Mouse (Mus musculus): Measurements from ENCODE around the gene Mdm2. TPM values are rescaled to one million over a fixed set of nuclear protein-coding genes. Genes with fewer than 3 reads are reported as not detected.

The Mdm2 gene
- total and polyA plus RNA-seq, 3 experiments = 24.5 to 51.8 (median 50.1) TPM

DNA sequence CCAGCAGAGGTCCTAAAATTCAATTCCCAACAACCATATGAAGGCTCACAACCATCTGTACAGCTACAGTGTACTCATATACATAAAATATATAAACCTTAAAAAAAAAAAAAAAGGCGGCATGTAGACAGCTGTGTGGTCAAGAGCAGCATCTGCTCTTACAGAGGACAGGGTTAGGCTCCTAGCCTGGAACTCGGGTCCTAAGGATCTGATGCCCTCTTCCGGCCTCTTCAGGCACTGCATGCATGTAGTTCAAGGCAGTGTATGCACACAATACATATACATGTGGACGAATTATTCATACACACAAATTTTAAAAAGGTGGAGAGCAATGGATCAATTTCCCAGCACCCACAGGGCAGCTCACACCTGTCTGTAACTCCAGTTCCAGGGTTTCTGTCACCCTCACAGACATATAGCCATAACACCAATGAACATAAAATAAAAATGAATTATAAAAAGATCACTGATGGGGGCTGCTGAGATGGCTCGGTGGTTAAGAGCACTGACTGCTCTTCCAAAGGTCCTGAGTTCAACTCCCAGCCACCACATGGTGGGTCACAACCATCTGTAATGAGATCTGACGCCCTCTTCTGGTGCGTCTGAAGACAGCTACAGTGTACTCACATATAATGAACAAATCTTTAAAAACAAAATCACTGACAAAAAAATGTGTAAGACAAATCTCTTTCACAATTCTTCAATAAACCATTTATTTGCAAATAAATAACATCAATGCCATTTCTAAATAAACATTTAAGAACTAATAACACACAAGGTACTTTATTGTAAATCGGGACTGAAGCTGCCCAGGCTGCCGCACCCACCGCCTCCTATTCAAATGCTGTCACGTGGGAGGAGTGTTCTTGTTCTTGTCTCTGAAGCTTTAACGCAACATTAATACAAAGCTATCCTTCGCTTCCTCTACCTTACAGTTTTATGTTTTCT is 22.1 kb downstream of the Mdm2 start:
- DNase-seq = no peak
- Histone ChIP-seq H3K27me3 (ENCODE audit: control insufficient read depth, insufficient read depth, low read length) (no peaks in the 10 kb centered on the region), H3K79me2 (replicated peaks; ENCODE audit: control insufficient read depth, insufficient read depth, low read length) (no peaks in the 10 kb centered on the region), H3K4me1 (ENCODE audit: control insufficient read depth, insufficient read depth, low read length) (no peaks in the 10 kb centered on the region), H3K9ac (ENCODE audit: low read depth, low read length) (no peak overlapping the region), H3K36me3 (ENCODE audit: control insufficient read depth, insufficient read depth, low read length) (peaks cover 3% of the 10 kb centered on the region), H3K27ac (no peak overlapping the region), H3K4me3 (no peak overlapping the region)
- TF ChIP-seq POLR2A (IDR thresholded peaks at IDR 0.05; ENCODE audit: insufficient read depth, low read depth, low read length) (no peak), EP300 (IDR thresholded peaks at IDR 0.05; ENCODE audit: insufficient read depth, low read depth, low read length) (no peak), CTCF (IDR thresholded peaks at IDR 0.05) (peak; percentile 57)
- 88% methylated on average over 13 of the region's 13 CpGs for WGBS
- intact Hi-C loops (cut with DNase I) = no loop called here

DNA sequence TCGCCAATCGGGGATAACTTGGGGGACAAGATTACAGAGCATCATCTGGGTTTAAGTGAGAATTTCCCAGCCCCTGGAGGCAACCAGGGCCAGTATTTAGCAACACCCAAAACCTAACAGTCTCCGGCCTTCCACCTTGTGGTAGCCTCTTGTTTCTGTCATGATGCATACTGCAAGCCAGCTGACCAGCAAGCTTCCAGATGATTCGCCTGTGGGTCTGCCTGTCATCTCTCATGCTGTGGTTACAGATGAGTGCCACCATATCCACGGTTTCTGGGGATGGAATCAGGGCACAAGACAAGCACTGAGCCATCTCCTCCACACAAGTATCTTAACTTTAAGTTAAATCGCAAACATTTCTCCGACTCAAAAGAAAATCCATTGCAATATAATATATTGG is 23.0 kb downstream of the Mdm2 start:
- peaks cover 3% of the 10 kb centered on the region for H3K36me3 ChIP-seq (ENCODE audit: control insufficient read depth, insufficient read depth, low read length)
- WGBS = 87% methylated on average over 7 of the region's 7 CpGs
- no peak for DNase-seq

DNA sequence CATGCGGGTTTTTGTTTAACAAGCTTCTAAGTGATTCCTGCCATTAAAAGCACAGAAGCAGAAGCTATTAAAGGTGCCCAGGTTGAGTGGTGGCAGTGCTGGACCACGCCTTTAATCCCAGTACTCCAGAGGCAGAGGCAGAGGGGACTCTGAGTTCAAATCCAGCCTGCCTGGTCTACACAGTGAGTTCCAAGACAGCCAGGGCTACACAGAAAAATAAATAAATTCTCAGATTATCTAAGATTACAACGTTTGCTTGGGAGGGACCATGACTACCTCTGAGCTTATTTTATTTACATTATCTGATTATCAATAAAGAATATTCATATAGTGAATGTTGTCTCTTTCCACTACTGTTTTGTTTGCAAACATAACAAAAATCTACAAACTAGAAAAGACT is 23.5 kb downstream of the Mdm2 start:
- H3K27ac ChIP-seq = no peak overlapping the region
- no peak overlapping the region for H3K9ac ChIP-seq (ENCODE audit: low read depth, low read length)
- 72% methylated on average over 3 of the region's 3 CpGs for WGBS
- no peaks in the 10 kb centered on the region for H3K4me1 ChIP-seq (ENCODE audit: control insufficient read depth, insufficient read depth, low read length)
- peaks cover 3% of the 10 kb centered on the region for H3K36me3 ChIP-seq (ENCODE audit: control insufficient read depth, insufficient read depth, low read length)
- no peak for DNase-seq
- TF ChIP-seq EP300 (IDR thresholded peaks at IDR 0.05; ENCODE audit: insufficient read depth, low read depth, low read length) (no peak), POLR2A (IDR thresholded peaks at IDR 0.05; ENCODE audit: insufficient read depth, low read depth, low read length) (no peak), CTCF (IDR thresholded peaks at IDR 0.05) (no peak)
- intact Hi-C loops (cut with DNase I) = no loop called here
- H3K79me2 ChIP-seq (replicated peaks; ENCODE audit: control insufficient read depth, insufficient read depth, low read length) = no peaks in the 10 kb centered on the region
- H3K4me3 ChIP-seq = no peak overlapping the region
- H3K27me3 ChIP-seq (ENCODE audit: control insufficient read depth, insufficient read depth, low read length) = no peaks in the 10 kb centered on the region

More for the DNA sequence above, 23.0 kb downstream of the Mdm2 start:
- no peak for TF ChIP-seq EP300 (IDR thresholded peaks at IDR 0.05; ENCODE audit: insufficient read depth, low read depth, low read length)
- TF ChIP-seq CTCF (IDR thresholded peaks at IDR 0.05) = no peak
- TF ChIP-seq POLR2A (IDR thresholded peaks at IDR 0.05; ENCODE audit: insufficient read depth, low read depth, low read length) = no peak
- Histone ChIP-seq H3K4me1 (ENCODE audit: control insufficient read depth, insufficient read depth, low read length) (no peaks in the 10 kb centered on the region), H3K27me3 (ENCODE audit: control insufficient read depth, insufficient read depth, low read length) (no peaks in the 10 kb centered on the region), H3K4me3 (no peak overlapping the region), H3K79me2 (replicated peaks; ENCODE audit: control insufficient read depth, insufficient read depth, low read length) (no peaks in the 10 kb centered on the region), H3K27ac (no peak overlapping the region), H3K9ac (ENCODE audit: low read depth, low read length) (no peak overlapping the region)
- intact Hi-C loops (cut with DNase I) = no loop called here

DNA sequence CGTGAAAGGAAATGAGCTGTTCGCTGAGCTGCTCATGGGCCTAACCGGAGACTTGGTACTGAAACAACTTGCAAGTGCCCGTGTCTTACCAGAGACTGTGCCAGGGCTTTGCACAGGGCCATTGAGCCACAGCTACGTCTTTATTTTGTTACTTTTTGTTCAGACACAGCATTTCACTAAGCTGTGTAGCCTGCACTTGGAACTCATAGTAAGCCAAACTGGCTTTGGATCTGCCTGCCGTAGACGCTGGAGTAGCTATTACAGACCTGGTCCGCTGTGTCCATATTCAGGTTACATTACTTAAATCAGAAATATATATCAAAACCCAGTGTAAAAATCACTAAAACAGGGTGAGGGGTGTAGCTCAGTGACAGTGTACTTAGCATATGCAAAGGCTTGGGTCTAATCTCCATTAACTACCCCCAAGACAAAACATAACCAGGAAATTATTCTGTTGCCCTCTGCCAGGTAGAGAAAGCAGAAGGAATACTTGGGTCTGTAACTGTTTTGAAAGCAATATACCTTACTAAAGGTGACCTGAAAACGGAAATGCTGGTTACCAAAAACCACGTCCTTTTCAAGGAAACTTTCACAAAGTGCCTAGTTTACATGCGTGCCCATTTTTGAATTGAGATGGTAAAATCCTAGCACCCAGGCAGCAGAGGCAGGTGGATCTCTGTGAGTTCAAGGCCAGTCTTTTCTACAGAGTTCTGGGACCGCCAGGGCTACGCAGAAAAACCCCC is 24.5 kb downstream of the Mdm2 start:
- Histone ChIP-seq H3K4me3 (no peak overlapping the region), H3K9ac (ENCODE audit: low read depth, low read length) (no peak overlapping the region), H3K4me1 (ENCODE audit: control insufficient read depth, insufficient read depth, low read length) (no peaks in the 10 kb centered on the region), H3K27me3 (ENCODE audit: control insufficient read depth, insufficient read depth, low read length) (no peaks in the 10 kb centered on the region), H3K36me3 (ENCODE audit: control insufficient read depth, insufficient read depth, low read length) (peaks cover under 1% of the 10 kb centered on the region), H3K27ac (no peak overlapping the region), H3K79me2 (replicated peaks; ENCODE audit: control insufficient read depth, insufficient read depth, low read length) (no peaks in the 10 kb centered on the region)
- intact Hi-C loops (cut with DNase I) = no loop called here
- DNase-seq = no peak
- 87% methylated on average over 13 of the region's 13 CpGs for WGBS
- no peak for TF ChIP-seq CTCF (IDR thresholded peaks at IDR 0.05)
- TF ChIP-seq POLR2A (IDR thresholded peaks at IDR 0.05; ENCODE audit: insufficient read depth, low read depth, low read length) = no peak
- no peak for TF ChIP-seq EP300 (IDR thresholded peaks at IDR 0.05; ENCODE audit: insufficient read depth, low read depth, low read length)

DNA sequence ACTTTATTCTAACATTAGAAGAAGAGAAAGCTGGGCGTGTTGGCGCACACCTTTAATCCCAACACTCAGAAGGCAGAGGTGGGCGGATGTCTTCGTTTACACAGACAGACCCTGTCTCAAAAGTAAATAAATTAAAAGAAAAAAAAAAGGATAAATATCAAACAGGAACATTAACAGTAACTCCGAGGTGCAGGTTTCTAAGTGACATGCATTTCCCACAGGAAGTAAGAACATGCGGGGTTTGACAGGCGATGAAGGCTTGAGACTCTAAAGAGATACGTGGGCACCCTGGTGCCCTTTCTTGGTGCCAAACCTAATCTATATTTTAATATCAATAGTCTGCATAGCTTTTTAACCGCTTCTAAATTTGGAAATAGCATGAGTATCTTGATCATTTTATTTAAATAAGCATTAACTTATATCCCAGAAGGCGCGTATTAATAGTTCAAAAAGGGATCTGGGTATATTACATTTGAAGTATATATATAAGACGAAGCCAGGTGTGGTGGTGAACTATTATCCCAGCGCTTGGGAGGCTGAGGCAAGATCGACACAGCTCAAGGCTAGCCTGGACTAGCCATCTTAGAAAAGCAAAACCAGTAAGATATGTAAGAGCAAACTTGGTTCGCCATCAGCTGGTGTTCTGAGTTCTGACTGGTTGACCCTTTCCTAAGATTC is 25.2 kb downstream of the Mdm2 start:
- Histone ChIP-seq H3K4me3 (no peak overlapping the region), H3K4me1 (ENCODE audit: control insufficient read depth, insufficient read depth, low read length) (no peaks in the 10 kb centered on the region), H3K27ac (no peak overlapping the region), H3K79me2 (replicated peaks; ENCODE audit: control insufficient read depth, insufficient read depth, low read length) (no peaks in the 10 kb centered on the region), H3K27me3 (ENCODE audit: control insufficient read depth, insufficient read depth, low read length) (no peaks in the 10 kb centered on the region), H3K36me3 (ENCODE audit: control insufficient read depth, insufficient read depth, low read length) (no peaks in the 10 kb centered on the region), H3K9ac (ENCODE audit: low read depth, low read length) (no peak overlapping the region)
- TF ChIP-seq EP300 (IDR thresholded peaks at IDR 0.05; ENCODE audit: insufficient read depth, low read depth, low read length) (no peak), POLR2A (IDR thresholded peaks at IDR 0.05; ENCODE audit: insufficient read depth, low read depth, low read length) (no peak), CTCF (IDR thresholded peaks at IDR 0.05) (no peak)
- no peak for DNase-seq
- 80% methylated on average over 15 of the region's 15 CpGs for WGBS
- intact Hi-C loops (cut with DNase I) = no loop called here
